Mouse (Mus musculus) heart, postnatal 14 days (tissue): ENCODE results near the gene Arid4a. TPM values are rescaled to one million over a fixed set of nuclear protein-coding genes. Genes with fewer than 3 reads are reported as not detected.
"Not testable (repeated sequence)": the region's sequence is repeated elsewhere in the genome, so short reads cannot be mapped to it uniquely, and the experiment has no call there.

Experiments used
- DNase-seq, 2 experiments: peaks; one replicate each; pipeline ENCODE4 v3.0.0; 2021 to 2022
- intact Hi-C: fragments of 180-260 bp; cut with DNase I; formaldehyde crosslinking; loops from one replicate; pipeline ENCODE4 v1.15.1; 2025
- total RNA-seq, 2 experiments: library from RNA; stranded (reverse); gene quantifications; 2 replicates each; pipeline ENCODE4 v1.2.3; 2021

The Arid4a gene
- total RNA-seq, 2 experiments from 2014 or later: 16.9 TPM

DNA sequence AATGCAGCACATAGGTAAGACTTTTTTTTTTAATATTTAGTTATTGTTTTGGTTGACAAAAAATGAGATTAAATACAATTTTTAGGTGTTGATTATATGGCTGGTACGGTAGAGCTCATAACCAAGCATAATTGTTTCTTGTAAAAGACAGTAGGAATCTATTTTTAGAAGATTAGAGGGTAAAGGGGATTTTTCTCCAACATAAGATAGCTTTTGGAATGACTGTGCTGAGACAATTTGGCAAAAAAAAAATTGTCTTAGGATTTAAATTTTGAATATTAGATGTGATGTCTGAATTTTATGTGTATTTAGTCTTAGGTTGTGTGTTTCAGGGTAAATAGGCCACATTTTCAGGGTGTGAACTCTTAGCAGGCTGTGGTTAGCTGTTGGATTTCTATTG is 32.8 kb downstream of the Arid4a start:
- intact Hi-C loops: no loop called here
- no peak for DNase-seq

DNA sequence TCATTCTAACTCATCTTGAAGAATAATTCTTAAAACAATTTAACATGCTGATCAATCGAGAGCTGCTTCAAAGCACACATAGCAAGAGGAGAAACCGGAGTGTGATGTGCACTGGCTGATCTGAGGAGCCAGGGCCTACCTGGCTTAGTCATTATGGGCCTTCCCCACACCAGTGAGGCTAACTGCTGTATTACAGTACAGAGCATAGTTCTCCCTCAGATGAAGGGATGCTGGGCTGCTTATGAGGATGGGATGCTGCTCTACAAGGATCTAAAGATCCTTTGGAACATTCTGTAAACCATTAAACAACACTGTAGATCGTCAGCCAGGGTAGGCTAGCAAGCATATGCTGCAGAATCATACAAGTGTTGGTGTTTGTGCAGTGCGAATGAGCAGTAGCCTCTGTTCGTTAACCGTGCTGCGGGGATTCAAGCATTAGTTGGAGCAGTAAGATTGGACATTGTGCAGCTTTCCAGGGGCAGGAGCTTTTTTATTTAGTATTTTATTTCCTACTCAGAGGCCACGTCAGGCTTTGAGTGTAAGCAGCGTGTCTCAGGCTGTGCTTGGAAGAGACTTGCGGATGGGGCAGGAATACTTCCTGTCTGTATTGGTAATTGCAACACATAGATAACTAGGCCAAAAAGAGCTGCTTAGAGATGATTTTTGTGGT is 33.9 kb downstream of the Arid4a start:
- no peak for DNase-seq
- intact Hi-C loops: loop anchor here (5.0 kb wide), 2 partner anchors 32 to 82 kb away; partner anchors contain the start of gene Arid4a

- DNase-seq: peak; percentile 39 to 41
- intact Hi-C loops: loop anchor here (5.0 kb wide), 2 partner anchors 34 to 84 kb away; partner anchors contain the start of gene Arid4a
Measured at GRCm38 (mm10) chr12:71051079-71051478, 35.3 kb downstream of the Arid4a start.

DNA sequence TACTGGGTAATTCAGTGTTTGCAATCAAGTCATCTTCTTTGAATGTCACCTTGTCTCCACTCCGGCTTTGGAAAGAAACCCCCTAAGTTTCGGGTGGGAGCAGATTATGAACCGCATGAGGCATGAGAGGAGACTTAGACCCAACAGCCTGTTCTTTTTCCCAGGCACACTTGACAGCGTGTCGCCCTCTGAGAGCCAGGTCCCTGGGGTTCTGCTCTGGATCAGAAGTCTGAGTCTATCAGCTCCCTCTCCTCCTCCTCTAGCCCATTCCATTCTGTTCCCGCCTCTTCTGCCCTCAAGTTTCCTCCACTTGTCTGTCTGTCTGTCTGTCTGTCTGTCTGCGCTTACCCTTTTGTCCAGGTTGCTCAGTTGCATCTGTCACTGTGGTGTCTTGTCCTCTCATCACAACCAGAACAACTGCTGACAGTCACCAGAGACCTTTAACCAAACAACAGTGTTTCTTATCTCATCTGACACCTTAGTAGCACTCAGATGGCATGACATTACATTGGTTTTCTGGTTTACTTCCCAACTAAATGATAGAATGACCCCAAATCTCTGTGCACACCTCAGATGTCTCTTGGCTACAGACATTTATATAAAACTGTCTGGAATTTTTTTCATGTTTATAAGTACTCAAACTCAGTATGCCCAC is 36.7 kb downstream of the Arid4a start:
- intact Hi-C loops: loop anchor here (5.0 kb wide), 2 partner anchors 35 to 85 kb away; partner anchors contain the start of gene Arid4a
- DNase-seq: no peak

DNA sequence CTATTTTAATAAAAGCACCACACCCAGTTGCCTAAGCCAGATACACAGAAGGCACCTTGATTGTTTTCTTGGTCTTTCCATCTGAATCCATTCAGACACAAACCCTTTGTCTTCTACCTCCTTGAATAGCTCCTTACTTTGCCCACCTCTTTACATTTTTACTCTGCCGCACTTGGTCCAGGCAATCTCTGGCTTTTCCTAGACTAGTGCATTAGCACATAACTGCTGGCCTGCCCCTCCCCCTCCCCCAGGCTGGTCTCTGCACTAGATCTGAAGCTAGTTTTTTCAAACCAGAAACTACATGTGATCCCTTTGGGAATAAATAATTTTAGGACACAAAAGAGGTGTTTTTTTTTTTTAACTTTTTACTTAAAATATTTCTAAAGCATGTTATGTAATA is 37.2 kb downstream of the Arid4a start:
- intact Hi-C loops: loop anchor here (5.0 kb wide), 2 partner anchors 36 to 86 kb away; partner anchors contain the start of gene Arid4a
- peak; percentile 19 to 22 for DNase-seq

DNA sequence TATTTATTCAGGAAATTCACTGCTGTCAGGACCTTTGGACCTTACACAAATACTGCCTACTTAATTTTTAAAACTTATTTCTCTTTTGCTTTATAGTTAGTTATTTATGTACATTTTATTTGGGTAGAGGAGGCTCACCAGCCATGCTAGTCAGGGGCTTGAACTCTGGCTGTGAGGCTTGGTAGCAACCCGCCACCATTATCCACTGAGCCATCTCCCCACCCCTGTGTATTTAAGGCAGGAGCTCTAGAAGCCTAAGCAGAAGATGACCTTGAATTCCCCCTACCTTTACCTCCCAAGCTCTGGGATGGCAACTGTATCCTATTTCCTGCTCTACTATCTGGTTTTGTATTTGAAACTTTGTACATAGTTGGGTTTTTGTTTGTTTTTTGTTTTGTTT is 37.7 kb downstream of the Arid4a start:
- intact Hi-C loops: loop anchor here (5.0 kb wide), 2 partner anchors 36 to 86 kb away; partner anchors contain the start of gene Arid4a
- no peak for DNase-seq

GRCm38 (mm10) chr12:71055537-71055936 is 39.7 kb downstream of the Arid4a start:
- no peak for DNase-seq
- intact Hi-C loops: no loop called here

DNA sequence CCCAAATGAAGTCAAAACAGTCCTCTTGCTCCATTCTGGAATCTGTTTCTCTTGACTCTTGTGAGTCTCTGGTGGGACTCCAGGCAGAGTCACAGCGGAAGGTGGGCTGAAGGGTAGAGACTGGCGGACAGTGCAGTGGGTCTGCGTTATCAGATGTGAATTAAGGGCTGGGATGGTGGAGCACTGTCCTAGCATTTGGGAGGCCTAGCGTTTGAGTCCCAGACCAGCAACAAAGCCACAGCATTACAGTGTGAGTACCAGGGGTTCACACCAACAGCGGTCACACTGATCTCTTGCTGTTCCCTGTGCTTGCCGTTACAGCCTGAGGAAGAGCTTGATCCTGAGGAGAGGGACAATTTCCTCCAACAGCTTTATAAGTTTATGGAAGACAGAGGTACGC is 44.0 kb downstream of the Arid4a start:
- DNase-seq: no peak
- intact Hi-C loops: no loop called here

DNA sequence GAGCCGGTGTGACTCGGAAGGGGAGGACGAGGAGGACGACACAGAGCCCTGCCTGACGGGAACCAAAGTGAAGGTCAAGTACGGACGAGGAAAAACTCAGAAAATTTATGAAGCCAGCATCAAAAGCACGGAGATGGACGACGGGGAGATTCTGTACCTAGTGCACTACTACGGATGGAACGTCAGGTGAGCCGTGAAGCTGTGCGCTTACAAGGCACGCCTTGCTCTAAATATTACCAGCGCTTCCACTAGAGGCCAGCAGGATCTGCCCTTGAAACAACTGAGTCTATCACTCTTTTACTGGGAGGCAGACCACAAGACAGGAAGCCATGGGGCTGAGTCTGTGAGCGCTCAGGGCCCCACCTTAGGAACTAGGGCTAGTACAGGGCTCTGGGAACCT is 54.1 kb downstream of the Arid4a start:
- DNase-seq: no peak
- intact Hi-C loops: no loop called here

DNA sequence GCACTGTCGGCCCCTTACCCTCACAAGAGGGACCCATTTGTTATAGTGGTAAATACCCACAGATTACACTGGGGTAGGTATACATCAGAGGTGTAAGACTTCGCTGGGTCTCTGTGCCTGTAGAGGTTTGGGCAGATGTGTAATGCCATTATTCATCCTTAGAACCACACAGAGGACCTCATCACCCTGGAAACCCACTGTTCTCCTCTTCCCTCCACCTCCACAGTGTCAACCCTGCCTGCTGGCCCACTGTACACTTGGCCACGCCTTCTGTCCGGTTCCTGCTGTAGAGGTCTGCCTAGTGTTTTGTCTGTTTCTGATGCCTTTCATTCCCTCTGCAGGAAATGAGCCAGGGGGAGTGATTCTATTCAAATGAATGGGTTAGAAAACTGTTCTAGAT is 56.3 kb downstream of the Arid4a start:
- DNase-seq: no peak
- intact Hi-C loops: no loop called here

DNA sequence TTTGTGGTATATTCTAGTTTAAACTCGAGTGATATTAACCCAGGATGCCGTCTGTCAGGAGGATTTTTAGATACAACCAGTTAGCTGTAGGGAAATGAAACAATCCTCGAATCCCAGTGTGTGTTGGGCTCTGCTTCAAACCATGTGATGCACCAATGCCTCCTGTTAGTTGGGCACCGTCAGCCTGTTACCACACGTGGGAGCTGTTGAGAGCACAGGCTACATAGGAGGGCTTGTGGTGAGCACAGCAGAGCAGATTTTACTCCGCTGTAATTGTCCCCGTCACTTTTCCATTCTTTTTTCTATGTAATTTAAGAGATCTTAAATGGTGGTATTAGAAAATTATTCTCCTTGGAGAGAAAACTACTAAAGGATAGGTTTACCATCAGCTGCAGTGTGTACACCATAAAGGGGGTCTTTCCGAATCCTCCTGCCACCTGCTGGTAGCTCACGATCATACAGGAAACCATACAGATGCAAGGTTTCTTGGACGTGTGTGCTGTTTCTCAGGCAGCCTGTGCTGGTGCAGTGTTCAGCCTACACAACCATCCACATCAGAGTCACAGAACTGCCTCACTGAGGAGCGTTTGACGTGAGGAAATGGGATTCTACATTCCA is 57.4 kb downstream of the Arid4a start:
- peak in 1 of 2 experiments; percentile 15 for DNase-seq
- intact Hi-C loops: no loop called here

DNA sequence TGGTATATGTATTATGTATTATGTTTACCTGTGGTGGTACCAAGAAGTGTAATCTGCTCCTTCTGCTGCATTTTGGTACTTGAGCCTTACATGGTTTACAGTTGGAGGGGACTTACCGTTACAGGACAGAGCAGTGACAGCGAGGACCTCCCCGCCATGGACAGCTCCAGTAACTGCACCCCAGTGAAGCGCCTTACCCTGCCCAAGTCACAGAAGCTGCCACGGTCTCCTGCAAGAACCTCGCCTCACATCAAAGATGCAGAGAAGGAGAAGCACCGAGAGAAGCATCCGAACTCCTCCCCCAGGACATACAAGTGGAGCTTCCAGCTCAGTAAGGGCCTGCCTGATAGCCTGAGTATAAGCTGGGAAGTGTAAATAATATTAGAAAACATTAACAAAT is 70.5 kb downstream of the Arid4a start:
- DNase-seq: no peak
- intact Hi-C loops: no loop called here

DNA sequence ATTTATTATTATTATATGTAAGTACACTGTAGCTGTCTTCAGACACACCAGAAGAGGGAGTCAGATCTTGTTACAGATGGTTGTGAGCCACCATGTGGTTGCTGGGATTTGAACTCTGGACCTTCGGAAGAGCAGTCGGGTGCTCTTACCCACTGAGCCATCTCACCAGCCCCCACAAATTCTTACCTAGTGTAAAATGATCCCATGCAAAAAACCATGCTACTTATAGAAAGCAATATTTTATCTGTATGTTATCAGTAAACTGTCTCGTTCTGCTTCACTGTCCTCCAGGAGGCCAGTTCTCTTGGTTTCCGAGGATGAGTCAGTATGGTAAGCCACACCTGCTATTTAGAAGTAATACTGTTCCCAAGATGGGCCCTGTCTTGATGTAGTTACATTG is 88.5 kb downstream of the Arid4a start:
- DNase-seq, intact Hi-C loops: not testable (repeated sequence)

DNA sequence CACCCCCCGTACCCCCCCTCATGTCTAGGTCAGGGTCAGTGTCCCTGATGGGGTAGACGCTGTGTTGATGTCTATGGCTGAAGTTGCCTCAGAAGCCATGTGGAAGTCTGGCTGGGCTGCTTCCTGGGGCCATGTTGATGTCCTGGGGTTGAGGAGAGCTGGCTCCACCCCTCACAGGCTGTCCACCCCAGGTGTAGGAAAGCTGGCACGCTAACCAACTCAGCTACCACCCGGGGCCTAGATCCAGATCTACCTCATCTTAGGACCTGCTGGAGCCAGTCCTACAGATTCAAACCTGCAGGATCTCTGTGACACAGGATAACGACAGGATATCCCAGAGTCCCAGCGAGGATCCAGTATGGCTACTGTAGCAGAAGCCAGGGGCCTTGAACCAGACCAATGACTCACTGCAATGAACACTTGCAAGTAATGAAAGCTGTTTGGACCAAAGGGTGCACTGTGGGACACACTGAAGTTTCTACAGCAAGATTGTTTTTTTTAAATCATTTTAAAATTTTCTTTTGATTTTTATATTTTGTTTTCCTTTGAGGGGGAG is 91.5 kb downstream of the Arid4a start:
- no peak for DNase-seq
- intact Hi-C loops: no loop called here

GRCm38 (mm10) chr12:71111331-71111730 is 95.5 kb downstream of the Arid4a start, which contains the start of gene Tomm20l:
TSS of gene Tomm20l (plus strand) at chr12:71111428.
- intact Hi-C loops: no loop called here
- peak; percentile 48 to 60 for DNase-seq

DNA sequence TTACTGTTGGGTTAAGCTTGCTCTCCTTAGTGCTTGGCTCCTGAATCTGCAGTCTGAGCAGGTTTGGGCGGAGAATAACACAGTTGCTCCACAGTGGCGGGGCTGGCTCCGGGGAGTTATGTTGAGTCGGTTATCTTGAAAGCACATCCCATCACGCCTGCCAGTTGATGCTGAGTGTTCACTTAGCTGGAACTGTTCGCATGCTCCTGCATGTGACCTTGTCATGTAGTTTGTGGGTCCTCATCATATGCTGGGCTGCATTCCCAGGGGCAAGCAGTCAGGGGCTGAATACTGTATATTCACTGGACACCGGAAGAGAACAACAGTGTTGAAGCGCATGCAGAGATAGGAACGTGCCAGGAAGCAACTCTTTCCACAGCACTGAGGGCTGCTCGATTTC is 97.3 kb downstream of the Arid4a start:
- DNase-seq: no peak
- intact Hi-C loops: no loop called here

DNA sequence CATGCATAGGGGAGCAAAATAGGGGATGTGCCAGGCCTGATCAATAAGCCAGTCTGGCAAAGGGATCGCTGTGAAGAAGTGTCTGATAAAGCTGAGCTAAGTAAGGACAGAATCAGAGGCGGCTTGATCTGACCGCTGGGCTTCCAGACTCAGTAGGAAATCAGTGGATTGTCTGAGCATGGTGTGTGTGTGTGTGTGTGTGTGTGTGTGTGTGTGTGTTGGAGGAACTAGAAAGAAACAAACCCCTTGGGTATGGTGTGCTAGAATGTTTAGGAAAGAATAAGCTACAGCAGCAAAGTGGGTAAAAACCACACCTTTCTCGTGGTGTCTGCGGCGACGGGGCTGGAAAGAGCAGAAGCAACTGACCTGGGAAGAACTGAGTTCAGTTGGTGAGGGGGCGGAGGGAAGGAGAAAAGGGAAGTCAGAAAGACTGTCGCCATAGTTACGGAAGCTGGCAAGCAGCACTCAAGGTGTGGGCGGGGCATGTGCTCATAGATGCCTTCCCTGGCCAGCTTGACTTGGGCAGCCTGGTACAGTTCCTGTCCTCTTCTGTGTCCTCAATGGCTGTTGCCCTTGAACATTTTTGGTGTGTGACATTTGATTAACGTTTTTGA is 98.0 kb downstream of the Arid4a start:
- DNase-seq: peak; percentile 19 to 20
- intact Hi-C loops: no loop called here

GRCm38 (mm10) chr12:71116411-71116810 is 100.6 kb downstream of the Arid4a start:
- intact Hi-C loops: no loop called here
- no peak for DNase-seq

- no peak for DNase-seq
- intact Hi-C loops: no loop called here
Measured at GRCm38 (mm10) chr12:71122731-71123130, 106.9 kb downstream of the Arid4a start.

DNA sequence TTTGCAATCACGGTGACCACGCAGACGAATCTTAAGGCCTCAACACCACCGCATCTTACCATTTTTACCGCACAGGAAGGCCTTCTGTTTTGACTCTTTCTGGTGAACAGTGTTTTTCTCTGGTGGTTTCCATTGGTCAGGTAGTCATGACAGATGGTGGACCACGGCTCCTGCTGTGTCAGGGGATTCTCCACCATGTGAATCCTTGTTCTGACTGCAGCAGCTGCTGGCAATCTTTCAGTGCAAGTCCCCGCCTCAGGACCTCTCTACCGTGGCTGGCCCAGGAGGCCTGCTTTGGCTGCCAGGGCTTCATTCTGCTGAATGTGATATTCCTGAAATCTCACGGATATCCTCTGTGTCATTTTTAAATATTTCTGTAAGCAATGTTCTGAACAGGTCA is 107.5 kb downstream of the Arid4a start:
- intact Hi-C loops: no loop called here
- DNase-seq: no peak

- DNase-seq: no peak
- intact Hi-C loops: loop anchor here (5.0 kb wide), 1 partner anchor 163 kb away; the partner anchor contains the start of gene Psma3
Measured at GRCm38 (mm10) chr12:71135581-71135980, 119.8 kb downstream of the Arid4a start.
